Mouse (Mus musculus) lung, embryonic 14.5 days (tissue): ENCODE results near the gene Kcnh3. TPM values are rescaled to one million over a fixed set of nuclear protein-coding genes. Genes with fewer than 3 reads are reported as not detected.
A peak's percentile ranks its signal among the peaks of the same experiment; 100 is the strongest.

Source experiments
- ATAC-seq: fragments of 200-750 bp; cut with Nextera tagmentation; 2 replicates; pipeline ENCODE4 v1.8.0; 2017; ENCODE audit warnings: mild to moderate bottlenecking, moderate TSS enrichment, moderate library complexity; ENCODE audit not compliant: insufficient read depth
- DNase-seq: peaks from one replicate; pipeline ENCODE4 v3.0.0-alpha.2; 2015
- H3K27ac ChIP-seq: fragments of 300-500 bp; sonication (generic); 2 replicates; pipeline ENCODE4 v1.5.1; 2014; ENCODE audit warnings: low read depth, mild to moderate bottlenecking, moderate library complexity
- H3K27me3 ChIP-seq: fragments of 300-500 bp; sonication (generic); 2 replicates; pipeline ENCODE4 v1.6.1; 2014; ENCODE audit warnings: low read length, control low read depth; ENCODE audit not compliant: insufficient read depth
- H3K36me3 ChIP-seq: fragments of 300-500 bp; sonication (generic); 2 replicates; pipeline ENCODE4 v1.6.1; 2014; ENCODE audit warnings: control low read depth; ENCODE audit not compliant: insufficient read depth
- H3K4me1 ChIP-seq: fragments of 300-500 bp; sonication (generic); 2 replicates; pipeline ENCODE4 v1.6.1; 2014; ENCODE audit warnings: antibody characterized with exemption, control low read depth; ENCODE audit not compliant: insufficient read depth
- H3K4me2 ChIP-seq: fragments of 300-500 bp; sonication (generic); 2 replicates; pipeline ENCODE4 v1.6.1; 2014; ENCODE audit warnings: mild to moderate bottlenecking
- H3K4me3 ChIP-seq: fragments of 300-500 bp; sonication (generic); 2 replicates; pipeline ENCODE4 v1.5.1; 2014; ENCODE audit warnings: low read depth, low read length
- H3K9ac ChIP-seq: fragments of 300-500 bp; sonication (generic); 2 replicates; pipeline ENCODE4 v1.6.1; 2014
- H3K9me3 ChIP-seq: fragments of 300-500 bp; sonication (generic); 2 replicates; pipeline ENCODE4 v1.6.1; 2016; ENCODE audit warnings: low read depth, low read length, control low read depth
- CTCF ChIP-seq: IDR thresholded peaks from 2 replicates; pipeline ENCODE4 v1.5.1; 2016; ENCODE audit warnings: antibody characterized with exemption, low read depth
- WGBS: fragments of 180-500 bp; shearing (Covaris S2); extraction: QIAGEN DNeasy Blood & Tissue Kit; methylation state at CpG from one replicate; pipeline ENCODE4 v1.1.7; 2014; 5-methylcytosine and 5-hydroxymethylcytosine counted together
- polyA plus RNA-seq: library from polyadenylated mRNA; unstranded; fragments of >200 nt; fragmentation: Nextera tagmentation; extraction: Ambion mirVana; gene quantifications from 2 replicates; pipeline ENCODE4 v1.2.1, GENCODE M21; 2014

The Kcnh3 gene
- polyA plus RNA-seq, 1 experiment from 2014 or later, result 0.37 TPM

- no peak overlapping the region for H3K4me3 ChIP-seq
- H3K36me3 ChIP-seq, result peaks cover 55% of the 10 kb centered on the region
- H3K4me2 ChIP-seq, result no peak overlapping the region
- no peak for TF ChIP-seq CTCF
- H3K9me3 ChIP-seq, result no peaks in the 10 kb centered on the region
- H3K4me1 ChIP-seq, result no peaks in the 10 kb centered on the region
- H3K9ac ChIP-seq, result no peak overlapping the region
- H3K27ac ChIP-seq, result no peak overlapping the region
- ATAC-seq (no peak), DNase-seq (no peak)
- WGBS, result 82% methylated on average over 10 of the region's 10 CpGs
- H3K27me3 ChIP-seq, result no peaks in the 10 kb centered on the region
Observed at GRCm38 (mm10) chr15:99213183-99213582, 11.5 kb upstream of the Kcnh3 start.

- no peak overlapping the region for H3K27ac ChIP-seq
- WGBS, result 83% methylated on average over 2 of the region's 2 CpGs
- DNase-seq, result peak; percentile 39
Observed at GRCm38 (mm10) chr15:99214941-99215340, 9.7 kb upstream of the Kcnh3 start.

GRCm38 (mm10) chr15:99215741-99216463, 8.8 kb upstream of the Kcnh3 start:
- Histone ChIP-seq H3K36me3 (peaks cover 33% of the 10 kb centered on the region), H3K27me3 (peaks cover 12% of the 10 kb centered on the region; the same call in 1 of the 2 replicates), H3K4me2 (no peak overlapping the region), H3K9ac (no peak overlapping the region), H3K4me3 (no peak overlapping the region), H3K9me3 (no peaks in the 10 kb centered on the region), H3K4me1 (no peaks in the 10 kb centered on the region), H3K27ac (no peak overlapping the region)
- TF ChIP-seq CTCF, result no peak
- DNase-seq, result no peak
- ATAC-seq, result no peak
- 85% methylated on average over 11 of the region's 11 CpGs for WGBS

More at GRCm38 (mm10) chr15:99214941-99215340, 9.7 kb upstream of the Kcnh3 start:
- H3K4me1 ChIP-seq, result no peaks in the 10 kb centered on the region
- no peak for ATAC-seq
- H3K9me3 ChIP-seq, result no peaks in the 10 kb centered on the region
- H3K27me3 ChIP-seq, result peaks cover 5% of the 10 kb centered on the region; the same call in 1 of the 2 replicates
- no peak overlapping the region for H3K4me3 ChIP-seq
- TF ChIP-seq CTCF, result peak; percentile 58
- peaks cover 41% of the 10 kb centered on the region for H3K36me3 ChIP-seq
- no peak overlapping the region for H3K9ac ChIP-seq
- no peak overlapping the region for H3K4me2 ChIP-seq

GRCm38 (mm10) chr15:99217630-99218029, 7.0 kb upstream of the Kcnh3 start:
- no peak overlapping the region for H3K9ac ChIP-seq
- peaks cover 17% of the 10 kb centered on the region for H3K36me3 ChIP-seq
- H3K9me3 ChIP-seq, result no peaks in the 10 kb centered on the region
- 83% methylated on average over 4 of the region's 4 CpGs for WGBS
- H3K4me1 ChIP-seq, result no peaks in the 10 kb centered on the region
- peaks cover 30% of the 10 kb centered on the region for H3K27me3 ChIP-seq
- DNase-seq (no peak), ATAC-seq (no peak)
- H3K4me2 ChIP-seq, result no peak overlapping the region
- H3K4me3 ChIP-seq, result no peak overlapping the region
- H3K27ac ChIP-seq, result no peak overlapping the region
- TF ChIP-seq CTCF, result no peak

GRCm38 (mm10) chr15:99221315-99221952, 3.2 kb upstream of the Kcnh3 start:
- H3K4me2 ChIP-seq, result no peak overlapping the region
- H3K9me3 ChIP-seq, result no peaks in the 10 kb centered on the region
- DNase-seq (no peak), ATAC-seq (no peak)
- no peaks in the 10 kb centered on the region for H3K36me3 ChIP-seq
- WGBS, result 6% methylated on average over 8 of the region's 8 CpGs
- peaks cover 68% of the 10 kb centered on the region for H3K27me3 ChIP-seq
- no peak overlapping the region for H3K27ac ChIP-seq
- H3K9ac ChIP-seq, result no peak overlapping the region
- TF ChIP-seq CTCF, result no peak
- H3K4me1 ChIP-seq, result peaks cover 8% of the 10 kb centered on the region; the same call in 1 of the 2 replicates
- H3K4me3 ChIP-seq, result no peak overlapping the region

- H3K9me3 ChIP-seq, result no peaks in the 10 kb centered on the region
Observed at GRCm38 (mm10) chr15:99222794-99223584, 1.7 kb upstream of the Kcnh3 start.

More at GRCm38 (mm10) chr15:99222794-99223584, 1.7 kb upstream of the Kcnh3 start:
- Histone ChIP-seq H3K27ac (no peak overlapping the region), H3K36me3 (no peaks in the 10 kb centered on the region), H3K27me3 (peaks cover 83% of the 10 kb centered on the region), H3K9ac (no peak overlapping the region), H3K4me1 (peaks cover 8% of the 10 kb centered on the region; the same call in 1 of the 2 replicates), H3K4me2 (peak overlapping the region; percentile 77), H3K4me3 (peak overlapping the region; percentile 43)
- ATAC-seq (no peak), DNase-seq (peak; percentile 31)
- WGBS, result 6% methylated on average over 18 of the region's 18 CpGs
- TF ChIP-seq CTCF, result no peak
